Mouse (Mus musculus) monocyte, adult 5-6 weeks (primary cell): Measurements from ENCODE around the gene Aurka. TPM values are rescaled to one million over a fixed set of nuclear protein-coding genes. Genes with fewer than 3 reads are reported as not detected.

Source experiments
- ATAC-seq: fragments of 153-309, 156-312 bp; replicated peaks from 2 replicates; pipeline ENCODE4 v1.8.0; 2017; ENCODE audit warnings: mild to moderate bottlenecking; ENCODE audit not compliant: low TSS enrichment, insufficient number of reproducible peaks, severe bottlenecking, poor library complexity, low FRiP score
- total RNA-seq: library from RNA; stranded (forward); fragments of 200-1000, 200-491, 200-594 nt; gene quantifications from 3 replicates; pipeline ENCODE4 v1.2.3, GENCODE M21; 2017

The Aurka gene
- total RNA-seq, 1 experiment from 2014 or later, result 6.5 TPM

- ATAC-seq, result peak; percentile 93
Measured at GRCm38 (mm10) chr2:172345258-172345738, 25.0 kb downstream of the Aurka start, which contains the start of gene Fam210b. Gene Fam210b, plus strand, starts transcription at chr2:172345565.

- no peak for ATAC-seq
Measured at GRCm38 (mm10) chr2:172344669-172345068, 25.7 kb downstream of the Aurka start.

GRCm38 (mm10) chr2:172343751-172344150 lies 26.6 kb downstream of the Aurka start:
- ATAC-seq, result no peak

- no peak for ATAC-seq
Measured at GRCm38 (mm10) chr2:172341606-172342005, 28.7 kb downstream of the Aurka start.

GRCm38 (mm10) chr2:172340936-172341335 lies 29.4 kb downstream of the Aurka start:
- no peak for ATAC-seq

GRCm38 (mm10) chr2:172338206-172338942 lies 32.0 kb downstream of the Aurka start:
- ATAC-seq, result no peak

GRCm38 (mm10) chr2:172329179-172329578 lies 41.2 kb downstream of the Aurka start:
- ATAC-seq, result no peak; the same call in 1 of the 2 replicates

- ATAC-seq, result no peak
Measured at GRCm38 (mm10) chr2:172328248-172328647, 42.1 kb downstream of the Aurka start.

GRCm38 (mm10) chr2:172320878-172321277 lies 49.5 kb downstream of the Aurka start:
- ATAC-seq, result no peak

GRCm38 (mm10) chr2:172311731-172312130 lies 58.6 kb downstream of the Aurka start:
- ATAC-seq, result no peak

- ATAC-seq, result no peak
Measured at GRCm38 (mm10) chr2:172306544-172306943, 63.8 kb downstream of the Aurka start.

Other genes starting within 250 kb of the Aurka start
- not detected in 3 replicates for gene Mc3r, start 122.0 kb downstream of the Aurka start, total RNA-seq
- gene Fam210b, start 25.0 kb downstream of the Aurka start, total RNA-seq, result 7.1 to 7.7 TPM (median 7.5 TPM) in 3 replicates
- gene Cstf1, start 146 bp upstream of the Aurka start, total RNA-seq, result 9.0 to 17.3 TPM (median 12.8 TPM) in 3 replicates
- gene Cass4, start 23.3 kb upstream of the Aurka start, total RNA-seq, result 1.5 to 17.7 TPM (median 9.5 TPM) in 3 replicates
- gene Rtf2, start 70.0 kb upstream of the Aurka start, total RNA-seq, result 190 to 207 TPM (median 193 TPM) in 3 replicates
- gene Gcnt7, start 88.1 kb upstream of the Aurka start, total RNA-seq, result 1.1 TPM in 1 of 3 replicates, not detected in the others
- gene Fam209, start 102.0 kb upstream of the Aurka start, total RNA-seq, result 4.4 to 13.8 TPM (median 7.3 TPM) in 3 replicates
- gene Tfap2c, start 179.1 kb upstream of the Aurka start, total RNA-seq, result not detected in 3 replicates